In genomic region chr4:82691126-82692008, GRCm38 (mm10) we compare ENCODE assay signal across 11 mouse cellular contexts. TPM values are rescaled to one million over a fixed set of nuclear protein-coding genes. Genes with fewer than 3 reads are reported as not detected.
DNase-seq lines count a peak whose midpoint lies in the region; ATAC-seq and TF ChIP-seq lines count a peak whose summit lies in the region.
"Had no signal": no experiment of that assay in that cellular context is flagged by ENCODE, and none has a peak within 500 bp of the region (broad histone marks: within the 10 kb centered on the region; RNA-seq: fewer than 3 reads in every experiment).

No protein-coding gene starts in this region.

- H3K27me3 ChIP-seq in lung, embryonic 15.5 days = no peaks in the 10 kb centered on the region
- H3K27me3 ChIP-seq in forebrain, embryonic 14.5 days (replicated peaks; ENCODE audit: control insufficient read depth, insufficient read depth, low read length) = no peaks in the 10 kb centered on the region
- no peaks in the 10 kb centered on the region for H3K27me3 ChIP-seq in kidney, embryonic 16.5 days (ENCODE audit: insufficient read depth, low read length)
- H3K27me3 ChIP-seq in midbrain, embryonic 14.5 days (ENCODE audit: control insufficient read depth, insufficient read depth, low read length) = no peaks in the 10 kb centered on the region

- H3K9me3 ChIP-seq in lung, embryonic 15.5 days = no peaks in the 10 kb centered on the region
- H3K9me3 ChIP-seq in forebrain, embryonic 14.5 days (replicated peaks; ENCODE audit: control insufficient read depth, low read length) = no peaks in the 10 kb centered on the region
- no peaks in the 10 kb centered on the region for H3K9me3 ChIP-seq in kidney, embryonic 16.5 days (ENCODE audit: low read length)
- H3K9me3 ChIP-seq in midbrain, embryonic 14.5 days (ENCODE audit: control insufficient read depth, low read length) = no peaks in the 10 kb centered on the region

- TF ChIP-seq POLR2A in lung, adult 2 months (IDR thresholded peaks at IDR 0.05; ENCODE audit: borderline replicate concordance, extremely low read depth, low read depth, low read length) = no peak

- WGBS in lung, embryonic 15.5 days = 43% methylated on average over 4 of the region's 4 CpGs
- WGBS in lung, adult 2 months = 56% methylated on average over 4 of the region's 4 CpGs
- WGBS in forebrain, embryonic 14.5 days = 19% methylated on average over 4 of the region's 4 CpGs
- 40% methylated on average over 4 of the region's 4 CpGs for WGBS in kidney, embryonic 16.5 days
- WGBS in midbrain, embryonic 14.5 days = 31% methylated on average over 4 of the region's 4 CpGs

- no peak for DNase-seq in lung, adult 2 months
- peak; percentile 87 for DNase-seq in forebrain, embryonic 14.5 days (ENCODE audit: low spot score)
- peak; percentile 59 for DNase-seq in midbrain, embryonic 14.5 days
- no peak for DNase-seq in gastrocnemius, postnatal 4 days (ENCODE audit: low spot score in 2 of 2)
- no peak for DNase-seq in urinary bladder, adult 18-20 months (ENCODE audit: low spot score in 2 of 2)
- no peak for DNase-seq in left cerebral cortex, postnatal 25 days (ENCODE audit: low spot score in 2 of 2)
- DNase-seq: gastrocnemius, postnatal 14 days; liver, postnatal 0 days had no signal

- H3K4me3 ChIP-seq in lung, embryonic 15.5 days = no peak overlapping the region
- H3K4me3 ChIP-seq in lung, adult 2 months (replicated peaks; ENCODE audit: extremely low read depth, low read depth, low read length) = no peak overlapping the region
- no peak overlapping the region for H3K4me3 ChIP-seq in forebrain, embryonic 14.5 days (ENCODE audit: low read depth, low read length)
- H3K4me3 ChIP-seq in kidney, embryonic 16.5 days (ENCODE audit: low read length) = no peak overlapping the region
- H3K4me3 ChIP-seq in midbrain, embryonic 14.5 days (replicated peaks; ENCODE audit: low read depth, low read length) = no peak overlapping the region

- no peak for TF ChIP-seq CTCF in lung, adult 2 months (IDR thresholded peaks at IDR 0.05; ENCODE audit: insufficient read depth, low read length)

- intact Hi-C loops in left cerebral cortex, postnatal 25 days (cut with DNase I) = no loop called here

- peak overlapping the region; percentile 50 for H3K27ac ChIP-seq in lung, embryonic 15.5 days
- H3K27ac ChIP-seq in forebrain, embryonic 14.5 days (ENCODE audit: low read depth, low read length) = peak overlapping the region; percentile 82
- no peak overlapping the region for H3K27ac ChIP-seq in kidney, embryonic 16.5 days (ENCODE audit: low read length)
- peak overlapping the region; percentile 76 for H3K27ac ChIP-seq in midbrain, embryonic 14.5 days (replicated peaks; ENCODE audit: low read depth, low read length)

- H3K36me3 ChIP-seq in lung, embryonic 15.5 days = no peaks in the 10 kb centered on the region
- H3K36me3 ChIP-seq in forebrain, embryonic 14.5 days (ENCODE audit: control insufficient read depth, insufficient read depth, low read length) = no peaks in the 10 kb centered on the region
- H3K36me3 ChIP-seq in kidney, embryonic 16.5 days (ENCODE audit: insufficient read depth, low read length) = no peaks in the 10 kb centered on the region
- no peaks in the 10 kb centered on the region for H3K36me3 ChIP-seq in midbrain, embryonic 14.5 days (ENCODE audit: control insufficient read depth, insufficient read depth, low read length)
- H3K36me3 ChIP-seq: G1E had no signal

- ATAC-seq in lung, embryonic 15.5 days (ENCODE audit: borderline replicate concordance, extremely low read depth, low FRiP score, low TSS enrichment) = peak; percentile 67; the same call in 1 of the 2 replicates
- peak; percentile 82 for ATAC-seq in forebrain, embryonic 14.5 days
- 0 out of 2 replicates have a peak, but pooled peaks have one; percentile 49 for ATAC-seq in kidney, embryonic 16.5 days (ENCODE audit: low FRiP score, low TSS enrichment)
- ATAC-seq in midbrain, embryonic 14.5 days (ENCODE audit: low FRiP score, low TSS enrichment) = peak; percentile 59
- ATAC-seq: liver, postnatal 0 days had no signal

- peaks cover 24% of the 10 kb centered on the region for H3K4me1 ChIP-seq in lung, embryonic 15.5 days
- H3K4me1 ChIP-seq in lung, adult 2 months (ENCODE audit: control insufficient read depth, insufficient read depth, low read length) = no peaks in the 10 kb centered on the region
- H3K4me1 ChIP-seq in forebrain, embryonic 14.5 days (ENCODE audit: control insufficient read depth, insufficient read depth, low read length) = peaks cover 23% of the 10 kb centered on the region
- 0 out of 2 replicates have a peak, but pooled peaks cover 13% of the 10 kb centered on the region for H3K4me1 ChIP-seq in kidney, embryonic 16.5 days (ENCODE audit: insufficient read depth, low read length)
- H3K4me1 ChIP-seq in midbrain, embryonic 14.5 days (ENCODE audit: control insufficient read depth, insufficient read depth, low read length) = peaks cover 18% of the 10 kb centered on the region

- no peak overlapping the region for H3K4me2 ChIP-seq in lung, embryonic 15.5 days
- H3K4me2 ChIP-seq in forebrain, embryonic 14.5 days (ENCODE audit: low read length) = no peak overlapping the region
- H3K4me2 ChIP-seq in kidney, embryonic 16.5 days (replicated peaks; ENCODE audit: low read depth, low read length) = no peak overlapping the region
- no peak overlapping the region for H3K4me2 ChIP-seq in midbrain, embryonic 14.5 days (ENCODE audit: low read length)

- H3K9ac ChIP-seq in lung, embryonic 15.5 days = no peak overlapping the region
- H3K9ac ChIP-seq in forebrain, embryonic 14.5 days (ENCODE audit: low read length) = no peak overlapping the region
- H3K9ac ChIP-seq in kidney, embryonic 16.5 days (replicated peaks; ENCODE audit: low read length) = no peak overlapping the region
- no peak overlapping the region for H3K9ac ChIP-seq in midbrain, embryonic 14.5 days (replicated peaks; ENCODE audit: low read length)
- H3K9ac ChIP-seq: liver, postnatal 0 days had no signal

RNA-seq across cellular contexts. Expression of gene Nfib, which starts 14.2 kb away (rescaled TPM):
- polyA plus RNA-seq in lung, embryonic 15.5 days (2015; fragmentation: Nextera tagmentation; extraction: Ambion mirVana) = 107 and 113 TPM in 2 replicates
- polyA plus RNA-seq in lung, adult 2 months (2012; rRNA removed) = 35.6 and 48.1 TPM in 2 replicates
- 164 and 207 TPM in 2 replicates for polyA plus RNA-seq in forebrain, embryonic 14.5 days (2014; fragmentation: Nextera tagmentation; extraction: Ambion mirVana)
- 26.7 and 29.0 TPM in 2 replicates for polyA plus RNA-seq in kidney, embryonic 16.5 days (2015; fragmentation: Nextera tagmentation; extraction: Ambion mirVana)
- 64.4 and 72.0 TPM in 2 replicates for polyA plus RNA-seq in midbrain, embryonic 14.5 days (2014; fragmentation: Nextera tagmentation; extraction: Ambion mirVana)
- total RNA-seq in gastrocnemius, postnatal 4 days (2021) = 100 to 1,000 TPM; 204 to 213 TPM
- 10 to 100 TPM; 83.6 to 91.1 TPM for total RNA-seq in left cerebral cortex, postnatal 25 days (2021)
- polyA plus RNA-seq: G1E had no signal

Comparison
In these comparisons a context has a peak if more than half of its experiments do, and no peak if none do; other contexts are left out.
1. DNase-seq: peak in forebrain, embryonic 14.5 days (single experiment) and midbrain, embryonic 14.5 days (single experiment); none in lung, adult 2 months (single experiment), gastrocnemius, postnatal 4 days (0 of 2), urinary bladder, adult 18-20 months (0 of 2) and left cerebral cortex, postnatal 25 days (0 of 2).
2. Peak in every context shown above with its lines, with median percentiles within 50 percentile points of each other: ATAC-seq.